Mouse (Mus musculus) CD4-positive, CD25-positive, alpha-beta regulatory T cell, adult 2 months (primary cell): ENCODE data around the gene Gpd1l.
"Not testable (repeated sequence)": the region's sequence is repeated elsewhere in the genome, so short reads cannot be mapped to it uniquely, and the experiment has no call there.

Experiments
- DNase-seq: peaks from one replicate; pipeline ENCODE4 v3.0.0-alpha.2; 2012; ENCODE audit warnings: low read depth, low spot score

Gpd1l gene

GRCm38 (mm10) chr9:114933723-114934171 lies at the start of gene Gpd1l:
Gpd1l (minus strand) TSS chr9:114933987.
- peak; percentile 90 for DNase-seq

- DNase-seq, result no peak
Measured at GRCm38 (mm10) chr9:114982689-114983360, 49.0 kb upstream of the Gpd1l start, which contains the start of gene Rps27rt. Rps27rt (minus strand) TSS chr9:114982739.

- no peak for DNase-seq
Measured at GRCm38 (mm10) chr9:114979969-114980368, 46.2 kb upstream of the Gpd1l start.

- peak; percentile 6 for DNase-seq
Measured at GRCm38 (mm10) chr9:114978281-114979111, 44.7 kb upstream of the Gpd1l start, which contains the start of gene Osbpl10. Osbpl10 (plus strand) TSS chr9:114978569.

- no peak for DNase-seq
Measured at GRCm38 (mm10) chr9:114977461-114978280, 43.9 kb upstream of the Gpd1l start.

- DNase-seq, result not testable (repeated sequence)
Measured at GRCm38 (mm10) chr9:114966286-114966685, 32.5 kb upstream of the Gpd1l start.

- no peak for DNase-seq
Measured at GRCm38 (mm10) chr9:114964093-114964492, 30.3 kb upstream of the Gpd1l start.

- DNase-seq, result no peak
Measured at GRCm38 (mm10) chr9:114960844-114961243, 27.1 kb upstream of the Gpd1l start.

- no peak for DNase-seq
Measured at GRCm38 (mm10) chr9:114960043-114960789, 26.4 kb upstream of the Gpd1l start.

- peak; percentile 57 for DNase-seq
Measured at GRCm38 (mm10) chr9:114956945-114957344, 23.2 kb upstream of the Gpd1l start.

GRCm38 (mm10) chr9:114955340-114955739 lies 21.6 kb upstream of the Gpd1l start:
- no peak for DNase-seq

GRCm38 (mm10) chr9:114952866-114953265 lies 19.1 kb upstream of the Gpd1l start:
- peak; percentile 51 for DNase-seq

GRCm38 (mm10) chr9:114948395-114948794 lies 14.6 kb upstream of the Gpd1l start:
- no peak for DNase-seq

GRCm38 (mm10) chr9:114945576-114945975 lies 11.8 kb upstream of the Gpd1l start:
- no peak for DNase-seq

GRCm38 (mm10) chr9:114944642-114945041 lies 10.9 kb upstream of the Gpd1l start:
- DNase-seq, result no peak

- DNase-seq, result no peak
Measured at GRCm38 (mm10) chr9:114936687-114937086, 2.9 kb upstream of the Gpd1l start.

GRCm38 (mm10) chr9:114935321-114935720 lies 1.5 kb upstream of the Gpd1l start:
- no peak for DNase-seq

- peak; percentile 65 for DNase-seq
Measured at GRCm38 (mm10) chr9:114934231-114934630, 444 bp upstream of the Gpd1l start.

GRCm38 (mm10) chr9:114933037-114933722 lies 607 bp downstream of the Gpd1l start:
- no peak for DNase-seq

- peak; percentile 5 for DNase-seq
Measured at GRCm38 (mm10) chr9:114932607-114933006, 1.2 kb downstream of the Gpd1l start.
